Mouse (Mus musculus): ENCODE results near the gene Tmpo.

GRCm38 (mm10) chr10:91183316-91183715 is 2.2 kb upstream of the Tmpo start:
- TF ChIP-seq CTCF (IDR thresholded peaks at IDR 0.05; ENCODE audit: low read depth): no peak
- no peak for TF ChIP-seq EP300 (IDR thresholded peaks at IDR 0.05; ENCODE audit: low read depth)
